Mouse (Mus musculus): Measurements from ENCODE around the gene Pfkfb4.

DNA sequence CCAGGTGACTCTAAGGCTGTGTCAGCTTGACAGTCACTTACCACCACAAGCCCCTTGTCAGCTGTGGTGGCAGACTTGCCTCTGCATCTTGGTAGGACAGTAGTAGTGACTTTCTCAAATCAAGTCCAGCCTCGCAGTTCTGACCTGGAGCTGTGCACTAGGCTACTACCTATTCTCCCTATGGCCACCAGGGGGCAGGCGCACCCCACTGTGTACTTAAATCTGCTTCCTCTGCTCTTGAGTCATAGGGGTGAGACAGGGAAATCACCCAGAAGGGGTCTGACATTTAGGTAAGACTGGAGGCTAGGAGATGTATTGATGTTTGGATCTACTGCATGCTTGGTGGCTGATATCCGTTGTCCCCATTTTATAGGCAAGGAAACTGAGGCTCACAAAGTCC lies 9.1 kb downstream of the Pfkfb4 start:
- peak; percentile 100 for TF ChIP-seq CTCF (IDR thresholded peaks at IDR 0.05)
- no peak for TF ChIP-seq EP300 (IDR thresholded peaks at IDR 0.05)

Data from lung, postnatal 0 days (tissue).